Mouse (Mus musculus) neural tube, embryonic 10.5 days (tissue): ENCODE data around the gene Vmn2r1.

Experiments used
- DNase-seq: peaks from one replicate; pipeline ENCODE4 v3.0.0-alpha.2; 2017; ENCODE audit warnings: low spot score; ENCODE audit errors: extremely low spot score

Gene Vmn2r1

DNA sequence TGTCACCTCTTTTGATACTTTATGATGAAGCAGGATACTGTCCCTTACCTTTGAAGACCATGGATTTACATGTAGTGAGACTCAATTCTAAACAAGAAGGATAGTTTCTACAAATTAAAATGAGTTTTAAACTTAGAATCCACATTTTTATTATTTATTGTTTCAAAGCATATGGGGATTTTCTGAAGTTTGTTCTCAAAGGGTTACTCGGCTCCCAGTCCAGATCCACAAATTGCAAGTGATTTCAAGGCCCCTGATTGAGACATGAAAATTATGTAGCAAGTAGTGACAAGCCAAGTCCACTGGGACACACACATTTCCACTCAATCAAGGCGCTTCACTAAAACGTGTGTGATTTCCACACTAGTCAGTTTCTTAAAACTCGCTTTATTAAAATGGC, at the start of gene Vmn2r1:
Gene Vmn2r1 (plus strand): TSS at position 301 of the 400 bp plus-strand sequence.
- DNase-seq, result no peak

DNA sequence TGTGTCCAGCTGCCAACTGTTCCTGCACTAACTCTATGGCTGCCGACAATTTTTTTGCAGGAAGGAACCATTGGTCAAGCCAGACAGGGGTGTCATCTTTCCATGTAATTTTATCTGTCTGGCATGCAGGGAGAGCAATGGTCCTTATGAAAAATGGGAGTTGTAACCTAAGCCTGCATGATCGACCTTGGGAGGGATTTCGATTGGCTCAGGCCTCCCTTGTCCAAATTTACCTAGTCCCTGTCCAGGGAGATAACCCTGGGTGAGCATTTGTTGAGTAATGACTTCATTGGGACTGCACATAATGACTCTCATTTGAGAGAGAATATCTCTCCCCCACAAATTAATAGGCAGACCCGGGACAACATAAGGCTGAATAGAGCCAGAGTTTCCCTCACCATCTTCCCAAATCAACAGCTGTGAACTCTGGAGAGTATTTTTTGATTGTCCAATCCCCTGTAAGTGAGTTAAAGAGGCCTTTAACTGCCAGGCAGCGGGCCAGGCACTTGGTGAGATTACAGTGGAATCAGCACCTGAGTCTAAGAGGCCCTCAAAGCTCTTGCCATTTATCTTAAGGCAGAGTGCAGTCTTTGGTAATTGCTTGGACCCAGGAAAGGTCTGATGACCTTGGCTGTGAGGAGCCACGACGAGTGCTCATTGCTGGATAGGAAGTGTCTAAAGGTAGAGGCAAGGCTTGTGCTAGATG, 43.1 kb upstream of the Vmn2r1 start:
- DNase-seq, result no peak

GRCm38 (mm10) chr3:64039818-64040784, 41.2 kb upstream of the Vmn2r1 start:
- peak; percentile 91 for DNase-seq

DNA sequence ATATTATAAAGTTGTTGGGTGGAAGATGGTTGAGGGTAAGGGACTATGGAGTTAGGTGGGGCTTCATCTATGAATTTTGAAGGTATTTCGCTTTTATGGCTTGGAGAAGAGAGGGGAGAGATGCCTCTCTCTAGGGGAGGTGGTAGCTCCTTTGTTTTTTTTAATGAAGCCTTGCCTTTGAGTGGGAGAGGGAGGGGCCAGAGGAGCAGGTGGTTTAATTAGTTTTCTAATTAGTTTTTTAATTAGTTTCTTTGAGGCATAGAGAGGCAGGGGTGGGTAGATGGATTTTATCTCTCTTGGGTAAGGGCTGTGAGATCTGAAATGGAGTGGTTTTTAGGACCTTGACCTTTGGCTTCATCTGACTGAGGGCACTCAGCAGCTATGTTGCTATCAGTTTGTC, 31.4 kb downstream of the Vmn2r1 start:
- DNase-seq, result no peak

- no peak for DNase-seq
Measured at GRCm38 (mm10) chr3:64113352-64114046, 32.2 kb downstream of the Vmn2r1 start.

DNA sequence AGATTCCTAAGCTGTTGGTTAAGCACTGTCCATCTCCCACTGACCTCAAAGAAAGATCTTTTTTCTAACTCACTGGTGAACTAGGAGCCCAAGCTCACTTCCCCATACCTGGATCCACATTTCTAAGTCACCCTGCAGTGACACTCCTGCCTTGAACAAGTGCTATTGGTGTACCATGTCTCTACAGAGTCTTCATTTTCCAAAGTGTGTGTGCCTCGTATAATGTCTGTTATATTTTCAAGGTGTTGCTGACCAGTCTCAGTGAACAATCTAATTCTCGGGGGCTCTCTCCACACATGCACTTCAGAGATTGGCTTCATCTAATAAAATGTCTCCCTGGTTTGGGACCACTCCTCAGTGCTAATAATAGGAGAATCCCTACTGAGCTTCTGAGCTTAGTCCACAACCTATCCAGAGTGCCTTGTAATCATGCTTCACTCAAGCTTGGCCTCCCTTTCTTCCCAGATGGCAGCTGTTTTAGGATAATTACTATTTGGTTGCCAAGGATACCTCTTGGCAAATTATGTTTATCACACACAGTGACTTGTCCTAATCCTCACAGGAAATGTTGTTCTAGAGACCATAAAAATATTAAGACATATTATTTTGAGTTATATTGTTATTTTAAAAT, 60.6 kb downstream of the Vmn2r1 start, which contains the start of gene Vmn2r2:
Gene Vmn2r2 (minus strand): TSS at position 51 of the 631 bp plus-strand sequence.
- DNase-seq, result no peak
